Mouse (Mus musculus) right cerebral cortex, postnatal 36 days (tissue): ENCODE measurements around the gene Slc11a2.
A peak's percentile ranks its signal among the peaks of the same experiment; 100 is the strongest.
"Not testable (repeated sequence)": the region's sequence is repeated elsewhere in the genome, so short reads cannot be mapped to it uniquely, and the experiment has no call there.

Source experiments
- DNase-seq, 2 experiments: peaks; one replicate each; pipeline ENCODE4 v3.0.0; 2022; ENCODE audit warnings: low spot score in 2 of 2, mixed read lengths in 1 of 2

Slc11a2 gene

DNA sequence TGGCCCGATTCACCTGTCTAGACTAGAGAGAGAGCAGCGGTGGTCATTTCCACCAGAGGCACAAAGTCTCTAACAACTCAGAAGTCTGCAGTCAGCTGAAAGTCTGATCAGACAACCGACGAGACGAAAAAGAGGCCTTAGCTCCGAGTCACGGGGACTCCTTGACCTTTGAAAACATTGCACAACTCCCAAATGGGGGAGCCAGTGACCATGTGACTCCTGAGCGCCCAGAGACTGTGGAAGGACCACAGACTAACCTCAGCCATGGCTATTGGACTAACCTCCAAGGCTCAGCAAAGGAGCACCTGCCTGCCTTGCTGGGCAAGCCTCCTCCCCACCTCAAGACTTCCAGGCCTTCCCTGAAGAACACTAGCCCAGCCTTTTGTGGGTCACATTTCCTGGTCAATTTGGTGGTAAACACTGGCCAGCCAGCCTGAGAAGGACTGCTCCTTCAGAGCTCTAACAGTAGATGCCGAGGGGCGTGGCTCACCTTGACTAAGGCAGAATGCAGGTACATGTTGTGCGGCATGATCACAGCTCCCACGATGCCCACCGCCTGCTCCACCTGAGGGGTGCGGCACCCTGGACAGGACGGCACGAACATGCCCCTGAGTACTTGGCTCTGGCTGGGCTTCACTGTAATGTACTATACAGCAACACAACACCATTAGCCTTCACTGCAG is 21.4 kb downstream of the Slc11a2 start:
- DNase-seq = no peak

DNA sequence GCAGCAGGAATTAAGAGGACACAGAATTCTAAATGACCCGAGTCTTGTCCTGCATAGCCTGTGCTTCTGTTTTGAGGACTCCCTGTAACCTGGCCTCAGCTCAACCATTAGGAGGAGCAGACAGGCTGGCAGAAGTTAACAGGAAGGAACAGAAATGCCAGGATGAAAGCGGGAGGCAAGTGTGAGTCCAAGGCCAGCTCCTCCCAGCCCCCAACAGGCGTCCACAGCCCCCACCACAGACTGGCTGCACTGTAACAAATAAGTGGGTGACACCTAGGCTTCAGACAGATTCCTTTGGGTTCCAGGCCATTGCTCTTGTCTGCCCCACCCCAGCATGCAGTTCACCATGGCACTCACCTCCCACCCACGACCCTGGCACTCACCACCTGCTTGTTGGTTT is 22.1 kb downstream of the Slc11a2 start:
- DNase-seq = no peak

DNA sequence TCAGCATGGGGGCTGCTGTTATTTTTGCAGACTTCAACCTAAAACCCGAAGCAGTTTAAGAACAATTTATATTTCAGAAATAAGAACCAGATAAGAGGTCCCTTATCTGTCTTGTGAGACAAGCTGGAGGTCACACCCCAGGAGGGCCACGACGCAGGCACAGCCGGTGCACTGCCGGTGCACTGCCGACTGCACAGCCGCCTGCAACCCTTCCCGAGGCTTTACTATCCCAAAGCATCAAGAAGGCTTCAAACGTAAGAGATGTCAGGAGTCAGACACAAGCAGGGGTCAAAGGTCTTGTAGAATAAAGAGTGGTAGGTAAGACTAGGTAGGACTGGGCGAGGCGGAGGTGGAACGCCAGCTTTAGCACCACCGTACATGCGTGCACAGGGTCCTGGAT is 22.5 kb downstream of the Slc11a2 start:
- DNase-seq = no peak

DNA sequence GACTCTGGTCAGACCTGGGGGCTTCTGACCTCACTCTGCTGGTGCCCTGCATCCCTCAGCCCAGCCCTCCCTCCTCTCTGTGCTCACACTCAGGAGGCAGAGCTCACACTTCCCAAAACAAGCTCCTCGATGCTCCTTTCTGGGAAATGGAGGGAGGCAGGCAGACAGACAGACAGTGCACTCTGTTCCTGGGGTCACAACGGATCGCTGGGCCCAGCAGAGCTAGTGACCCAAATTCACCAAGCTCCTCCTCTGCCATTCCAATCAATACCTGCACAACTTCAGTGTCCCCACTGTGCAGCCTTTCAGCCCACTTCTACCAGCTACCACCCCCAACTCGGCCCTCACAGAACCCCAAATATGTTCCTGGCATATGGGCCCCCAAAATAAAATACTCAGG is 23.1 kb downstream of the Slc11a2 start:
- DNase-seq = no peak

DNA sequence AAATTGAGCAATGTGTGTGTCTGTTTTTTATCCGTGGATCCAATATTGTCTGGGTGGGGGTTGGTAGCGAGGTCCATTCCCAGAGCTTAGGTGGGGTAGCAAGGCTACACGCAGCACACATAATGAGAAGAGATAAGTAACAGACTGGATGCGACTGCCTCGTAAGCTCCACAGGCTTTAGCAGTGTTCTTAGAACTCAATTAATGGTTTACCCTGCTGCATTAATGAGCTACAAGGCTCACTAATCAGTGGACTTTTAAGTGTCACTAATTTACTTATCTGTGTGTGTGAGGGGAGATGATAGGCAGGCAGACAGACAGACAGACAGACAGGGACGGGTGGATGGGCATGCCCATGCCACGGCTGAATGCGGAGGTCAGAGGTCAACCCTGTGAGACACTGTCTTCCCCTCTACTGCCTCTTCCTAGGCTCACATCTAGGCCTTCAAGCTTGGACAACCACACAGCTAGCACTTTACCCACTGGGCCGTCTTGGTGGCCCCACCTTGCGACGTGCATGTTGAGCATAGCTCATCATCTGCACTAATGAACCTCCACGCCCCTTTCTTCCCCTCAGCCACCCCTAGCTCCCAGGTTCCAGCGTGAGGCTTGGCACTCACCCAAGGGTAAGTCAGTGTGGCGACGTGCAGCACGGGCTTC is 24.2 kb downstream of the Slc11a2 start:
- DNase-seq = no peak

DNA sequence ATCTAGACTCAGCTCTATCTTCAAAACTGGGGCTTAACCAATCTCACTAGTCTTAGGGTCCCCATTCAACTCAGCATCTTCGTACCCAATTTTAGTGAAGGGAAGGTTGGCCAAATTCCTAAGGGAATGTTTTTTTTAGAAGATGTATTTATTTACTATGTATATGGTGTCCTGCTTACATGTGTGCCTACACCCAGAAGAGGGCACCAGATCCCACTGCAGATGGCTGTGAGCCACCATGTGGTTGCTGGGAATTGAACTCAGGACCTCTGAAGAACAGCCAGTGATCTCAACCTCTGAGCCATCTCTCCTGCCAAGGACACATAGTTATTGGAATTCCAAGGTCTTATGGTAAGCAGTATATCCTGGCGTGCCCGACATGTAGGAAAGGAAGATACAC is 29.3 kb downstream of the Slc11a2 start:
- DNase-seq = no peak

DNA sequence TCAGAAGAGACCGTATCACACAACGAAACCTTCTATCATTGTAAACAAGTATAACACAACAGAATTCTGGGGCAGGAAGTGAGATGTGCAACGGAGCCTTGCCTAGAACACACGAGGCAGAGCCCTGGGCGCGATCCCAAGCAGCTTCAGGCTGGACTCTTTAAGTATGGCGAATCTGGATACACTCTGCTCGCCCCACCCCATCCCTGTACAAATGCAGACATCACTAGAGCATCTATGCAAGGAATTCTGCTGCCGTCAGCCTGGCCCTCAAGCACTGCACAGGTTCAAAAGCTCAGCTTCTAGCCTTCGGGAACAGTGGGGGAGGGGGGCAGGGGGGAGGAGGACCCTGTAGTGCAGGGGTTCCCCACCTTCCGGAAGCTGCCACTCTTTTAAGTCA is 31.9 kb downstream of the Slc11a2 start:
- no peak for DNase-seq

DNA sequence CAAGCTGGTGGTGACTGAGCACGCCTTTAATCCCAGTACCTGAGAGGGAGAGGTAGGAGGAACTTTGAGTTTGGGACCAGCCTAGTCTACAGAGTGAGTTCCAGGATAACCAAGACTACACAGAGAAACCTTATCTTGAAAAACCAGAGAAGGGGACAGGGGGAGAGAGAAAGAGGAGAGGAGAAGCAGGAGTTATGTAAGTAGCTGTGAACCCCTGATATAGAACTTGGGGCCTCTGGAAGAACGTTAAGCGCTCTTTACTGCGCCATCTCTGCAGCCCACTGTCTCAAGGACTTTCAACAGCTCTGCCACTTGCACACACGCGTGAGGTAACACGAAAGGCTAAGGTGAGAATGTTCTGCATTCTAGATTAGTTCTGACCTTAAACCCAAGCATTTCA is 33.3 kb downstream of the Slc11a2 start:
- no peak for DNase-seq

DNA sequence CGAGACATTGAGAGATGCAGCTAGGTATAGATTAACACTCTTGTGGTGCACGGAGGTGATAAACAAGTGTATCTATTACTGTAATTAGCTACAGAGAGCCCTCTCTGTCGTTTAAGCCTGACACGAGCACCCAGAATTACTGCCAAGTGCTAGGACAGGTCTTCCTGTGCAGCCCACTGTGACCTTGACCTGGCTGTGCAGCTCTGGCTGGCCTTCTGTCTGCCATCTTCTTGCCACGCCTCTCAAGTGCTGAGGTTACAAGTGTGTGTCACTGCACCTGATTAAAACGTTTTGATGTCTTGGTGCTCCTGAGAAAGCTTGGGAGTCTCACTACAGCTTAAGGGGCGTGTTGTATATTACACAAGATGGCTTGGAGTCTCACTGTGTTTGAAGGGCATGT is 33.8 kb downstream of the Slc11a2 start:
- DNase-seq = no peak

DNA sequence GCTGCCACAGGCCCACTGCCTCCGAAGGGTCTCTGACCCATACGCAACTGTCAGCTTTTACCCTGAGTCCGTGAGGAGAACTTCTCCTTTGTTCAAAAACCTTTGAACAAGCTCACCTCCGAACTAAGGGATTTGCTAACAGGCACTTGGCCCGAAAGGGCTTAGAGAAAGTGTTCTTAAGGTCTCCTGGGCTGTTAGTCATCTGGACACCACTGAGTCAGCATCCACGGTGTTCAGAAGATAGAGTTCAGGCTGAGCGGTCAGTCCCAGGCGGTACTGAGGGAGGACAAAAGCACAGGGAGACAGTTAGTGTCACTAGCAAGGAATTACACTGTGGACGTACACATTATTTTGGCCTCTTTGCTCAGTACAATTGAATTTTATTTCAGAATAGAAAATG is 36.0 kb downstream of the Slc11a2 start:
- no peak for DNase-seq

DNA sequence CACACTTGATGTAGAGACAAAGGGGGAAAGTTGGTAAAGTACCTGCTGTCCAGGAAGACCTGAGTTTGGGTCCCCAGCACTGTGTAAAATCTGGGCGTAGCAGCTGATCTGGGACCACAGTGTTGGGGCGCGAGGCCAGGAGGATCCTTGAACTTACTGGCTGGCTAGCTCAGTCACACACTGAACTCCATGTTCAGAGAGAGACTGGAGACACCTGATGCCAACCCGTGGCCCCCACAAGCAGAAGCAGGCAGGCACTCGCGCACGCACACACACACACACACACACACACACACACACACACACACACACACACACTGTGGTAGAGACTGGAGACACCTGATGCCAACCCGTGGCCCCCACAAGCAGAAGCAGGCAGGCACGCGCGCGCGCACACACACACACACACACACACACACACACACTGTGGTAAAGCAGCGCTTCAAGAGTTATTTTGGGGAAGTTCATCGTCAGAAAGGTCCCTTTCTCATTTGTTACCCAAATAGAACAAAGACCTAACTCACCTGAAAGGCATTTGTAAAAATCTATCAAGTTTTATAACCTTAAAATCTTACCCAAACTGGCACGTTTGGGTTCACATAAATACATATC is 36.5 kb downstream of the Slc11a2 start:
- no peak for DNase-seq

DNA sequence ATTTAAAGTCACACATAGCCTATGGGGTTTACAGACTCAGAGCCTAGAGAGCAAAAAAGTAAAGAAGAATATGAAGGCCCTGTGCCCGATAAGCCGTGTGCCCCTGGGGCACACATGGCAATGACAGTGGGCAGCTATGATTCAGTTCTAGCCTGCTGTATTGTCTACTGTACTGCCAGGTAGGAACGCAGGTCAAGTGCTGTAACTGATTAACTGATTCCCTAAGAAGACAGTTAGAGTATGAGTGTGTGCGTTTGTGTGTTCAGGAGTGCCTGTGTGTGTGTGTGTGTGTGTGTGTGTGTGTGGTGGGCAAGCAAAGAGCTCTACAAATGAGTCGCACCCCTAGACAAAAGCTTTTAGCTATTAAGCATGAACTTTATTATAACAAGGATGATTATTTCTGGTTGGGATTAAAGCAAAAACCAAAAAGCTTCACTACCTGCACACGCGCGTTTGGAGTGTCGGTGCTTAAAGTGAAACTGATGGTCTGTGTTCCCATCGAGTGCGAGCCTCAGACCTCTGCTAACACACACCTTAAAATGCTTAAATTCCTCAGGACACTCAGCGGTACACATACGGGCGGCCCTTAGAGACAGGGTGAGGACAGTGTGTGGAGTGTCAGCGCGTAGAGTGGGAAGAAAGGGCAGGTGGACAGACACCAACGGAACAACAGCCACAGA is 37.2 kb downstream of the Slc11a2 start:
- no peak for DNase-seq

DNA sequence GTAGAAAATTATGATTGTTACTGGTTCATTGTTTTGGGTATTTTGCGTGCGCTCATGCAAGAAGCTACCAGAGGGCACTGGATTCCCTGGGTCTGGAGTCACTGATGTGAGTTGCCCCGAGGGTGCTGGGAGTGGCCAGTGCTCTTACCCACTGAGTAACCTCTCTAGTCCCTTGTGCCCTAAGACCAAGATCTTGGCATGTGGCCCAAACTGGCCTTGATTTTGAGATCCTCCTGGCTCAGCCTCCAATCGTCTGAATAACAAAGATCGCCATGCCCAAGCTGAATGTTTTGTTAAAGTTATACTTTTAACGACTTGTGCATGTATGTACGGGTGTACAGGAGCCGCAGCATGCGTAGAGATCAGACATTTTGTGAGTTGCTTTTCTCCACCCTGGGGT is 39.2 kb downstream of the Slc11a2 start:
- no peak for DNase-seq

DNA sequence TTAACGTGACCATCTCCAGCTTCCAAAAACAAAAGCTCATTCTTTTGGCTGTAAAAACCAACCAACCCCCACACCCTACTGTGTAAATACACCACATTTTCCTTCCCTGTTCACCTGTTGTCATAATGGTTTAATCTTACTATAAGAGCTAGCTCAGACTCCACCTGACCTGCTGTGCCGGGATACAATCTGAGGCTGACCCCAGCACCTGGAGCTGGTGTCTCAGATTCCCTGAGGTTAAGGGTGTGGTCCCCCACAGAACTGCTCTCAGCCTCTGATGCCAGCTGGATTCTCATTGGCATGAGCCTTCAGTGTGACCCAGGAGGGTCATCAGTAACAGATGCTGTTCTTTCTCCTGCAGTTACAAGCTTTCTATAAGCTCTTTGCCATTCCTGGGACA is 44.8 kb downstream of the Slc11a2 start:
- no peak for DNase-seq

DNA sequence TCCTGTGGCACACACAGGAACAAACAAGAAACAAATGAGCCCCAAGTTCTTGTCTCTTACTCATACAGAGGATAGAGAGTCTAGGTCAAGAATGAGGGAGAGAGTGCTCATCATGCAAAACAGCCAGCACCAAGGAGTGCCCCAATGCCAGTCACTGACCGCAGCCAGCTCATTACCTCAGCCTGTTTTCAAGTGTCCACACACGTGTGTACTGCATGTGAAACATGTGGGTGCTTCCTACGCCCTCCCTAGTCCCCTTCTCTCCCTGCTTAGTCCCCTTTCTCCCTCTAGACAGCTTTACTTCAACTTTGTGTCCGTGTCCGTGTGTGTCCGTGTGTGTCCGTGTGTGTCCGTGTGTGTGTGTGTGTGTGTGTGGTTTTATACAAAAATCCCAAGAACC is 45.2 kb downstream of the Slc11a2 start:
- no peak for DNase-seq

DNA sequence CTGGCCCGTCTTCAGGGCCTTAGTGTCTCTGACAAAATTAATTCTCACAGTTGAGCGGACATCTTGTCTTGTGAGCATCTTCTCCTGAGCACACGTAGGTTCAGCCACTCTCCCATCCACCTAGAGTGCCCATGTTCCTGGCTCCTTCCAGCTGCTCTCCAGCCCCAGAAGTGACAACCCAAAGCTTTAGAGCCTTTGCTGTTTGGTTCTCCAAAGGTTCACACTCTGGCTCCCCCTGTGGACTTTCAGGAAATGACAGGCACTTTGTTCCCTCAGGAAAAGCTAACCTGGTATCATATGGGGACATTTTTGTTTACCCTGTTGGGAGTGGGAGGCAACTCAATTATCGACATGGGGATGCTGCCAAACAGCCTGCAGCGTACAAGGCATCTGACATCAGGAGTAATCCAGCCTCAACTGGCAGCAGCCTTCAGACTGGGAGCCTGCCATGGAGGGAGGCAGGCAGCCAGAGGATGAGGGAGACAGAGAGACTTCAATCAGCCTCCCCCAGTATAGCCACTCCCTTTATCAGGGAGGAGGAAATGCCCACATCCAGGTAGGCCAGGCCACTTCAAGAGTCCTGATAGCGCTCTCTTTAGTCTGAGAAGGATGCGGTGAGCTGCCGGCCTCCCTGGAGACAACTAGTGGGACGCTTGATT is 46.9 kb downstream of the Slc11a2 start:
- not testable (repeated sequence) for DNase-seq

DNA sequence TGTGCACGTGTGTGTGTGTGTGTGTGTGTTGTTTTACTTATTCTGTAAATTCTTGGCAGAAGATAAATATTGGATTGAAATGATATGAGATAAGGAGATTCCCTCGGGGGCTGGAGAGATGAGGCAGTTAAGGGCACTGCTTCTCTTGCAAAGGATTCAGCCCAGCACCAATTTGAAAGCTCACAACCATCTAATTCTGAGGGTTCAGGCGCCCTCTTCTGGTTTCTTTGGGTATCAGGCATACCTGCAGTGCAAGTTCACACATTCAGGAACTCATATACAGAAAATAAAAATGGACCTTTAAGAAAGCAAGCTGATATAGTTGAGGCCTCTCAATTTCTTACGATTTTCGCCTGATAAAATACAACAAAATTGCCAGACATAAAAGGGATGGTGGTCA is 49.8 kb downstream of the Slc11a2 start:
- DNase-seq = peak; percentile 45 to 51

DNA sequence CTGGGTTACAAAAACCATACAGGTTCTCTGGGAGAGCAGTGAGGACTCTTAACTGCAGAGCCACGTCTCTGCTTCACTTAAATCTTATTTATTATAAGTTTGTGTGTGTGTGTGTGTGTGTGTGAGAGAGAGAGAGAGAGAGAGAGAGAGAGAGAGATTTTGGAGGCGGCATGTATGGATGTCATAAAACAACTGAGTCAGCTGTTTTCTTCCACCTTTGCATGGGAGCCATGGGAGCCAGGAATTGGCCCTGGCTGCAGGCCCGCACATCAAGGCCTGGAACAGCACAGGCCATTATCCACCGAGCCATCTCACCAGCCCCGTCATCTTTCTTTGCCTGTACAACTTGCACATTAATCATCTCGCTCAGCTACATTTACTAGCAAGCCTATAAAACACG is 57.8 kb downstream of the Slc11a2 start:
- DNase-seq = no peak

DNA sequence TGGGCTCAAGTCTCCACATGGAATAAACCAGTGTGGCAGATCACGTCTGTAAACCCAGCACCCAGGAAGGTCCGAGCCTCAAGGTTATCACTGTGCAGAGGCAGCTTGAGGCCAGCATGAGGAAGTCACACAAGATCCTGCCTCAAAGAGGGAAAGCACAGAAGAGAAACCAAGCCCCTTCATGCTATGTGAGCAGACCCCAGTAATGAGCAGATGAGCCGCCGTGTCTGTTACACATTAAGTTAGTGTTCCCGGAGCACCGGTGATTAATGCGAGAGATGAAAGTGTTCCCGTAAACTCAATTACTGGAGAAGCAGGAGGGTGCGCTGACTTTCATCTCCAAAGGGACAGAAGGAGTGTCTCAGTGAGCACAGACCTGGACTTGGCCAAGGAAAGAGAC is 58.9 kb downstream of the Slc11a2 start:
- not testable (repeated sequence) for DNase-seq

DNA sequence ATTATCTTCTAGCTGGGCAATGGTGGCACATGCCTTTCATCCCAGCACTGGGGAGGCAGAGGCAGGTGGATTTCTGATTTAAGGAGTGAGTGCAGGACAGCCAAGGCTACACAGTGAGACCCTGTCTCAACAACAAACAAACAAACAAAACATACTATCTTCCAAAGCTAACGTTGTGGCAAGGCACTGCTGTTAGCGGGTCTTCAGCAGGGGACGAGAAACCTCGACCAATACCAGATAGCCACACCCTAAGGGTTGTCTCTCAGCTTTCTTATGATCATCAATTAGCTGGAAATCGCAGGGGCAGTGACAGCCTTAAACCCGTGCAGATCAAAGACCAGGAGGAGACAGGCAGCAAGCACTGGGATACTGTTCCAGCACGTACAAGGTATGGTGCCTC is 60.6 kb downstream of the Slc11a2 start, which contains the start of gene Higd1c:
Higd1c (plus strand) TSS at position 301 of the 400 bp plus-strand sequence.
- DNase-seq = no peak

DNA sequence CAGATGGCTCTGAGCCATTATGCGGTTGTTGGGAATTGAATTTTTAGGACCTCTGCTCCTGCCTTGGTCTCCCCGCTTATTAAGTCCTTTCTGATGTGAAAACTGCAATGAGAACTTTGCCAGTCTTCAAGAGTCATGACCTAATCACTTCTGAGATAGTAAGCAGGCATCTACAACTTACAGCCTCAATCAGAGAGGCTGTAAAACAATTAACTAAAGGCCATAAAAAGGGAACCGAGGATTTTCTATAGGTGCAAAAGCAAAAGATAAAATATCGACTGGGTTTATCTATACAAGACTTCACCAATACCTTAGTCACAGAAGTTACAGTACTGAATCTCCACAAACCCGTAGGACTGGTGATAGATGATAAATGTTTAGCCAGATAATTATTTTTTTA is 69.0 kb downstream of the Slc11a2 start:
- no peak for DNase-seq

DNA sequence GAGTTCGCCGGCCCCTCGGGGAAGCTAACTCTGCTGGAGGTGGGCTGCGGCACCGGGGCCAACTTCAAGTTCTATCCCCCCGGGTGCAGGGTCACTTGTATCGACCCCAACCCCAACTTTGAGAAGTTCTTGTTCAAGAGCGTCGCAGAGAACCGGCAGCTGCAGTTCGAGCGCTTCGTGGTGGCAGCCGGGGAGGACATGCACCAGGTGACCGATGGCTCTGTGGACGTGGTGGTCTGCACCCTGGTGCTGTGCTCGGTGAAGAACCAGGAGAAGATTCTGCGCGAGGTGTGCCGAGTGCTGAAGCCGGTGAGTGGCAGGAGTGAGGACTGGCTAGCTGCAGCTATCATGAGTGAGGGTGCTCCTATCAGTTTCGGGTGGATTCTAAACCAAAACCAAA is 71.5 kb downstream of the Slc11a2 start:
- DNase-seq = not testable (repeated sequence)
